8 mouse cellular contexts compared by ENCODE assay signal in the genomic region with DNA sequence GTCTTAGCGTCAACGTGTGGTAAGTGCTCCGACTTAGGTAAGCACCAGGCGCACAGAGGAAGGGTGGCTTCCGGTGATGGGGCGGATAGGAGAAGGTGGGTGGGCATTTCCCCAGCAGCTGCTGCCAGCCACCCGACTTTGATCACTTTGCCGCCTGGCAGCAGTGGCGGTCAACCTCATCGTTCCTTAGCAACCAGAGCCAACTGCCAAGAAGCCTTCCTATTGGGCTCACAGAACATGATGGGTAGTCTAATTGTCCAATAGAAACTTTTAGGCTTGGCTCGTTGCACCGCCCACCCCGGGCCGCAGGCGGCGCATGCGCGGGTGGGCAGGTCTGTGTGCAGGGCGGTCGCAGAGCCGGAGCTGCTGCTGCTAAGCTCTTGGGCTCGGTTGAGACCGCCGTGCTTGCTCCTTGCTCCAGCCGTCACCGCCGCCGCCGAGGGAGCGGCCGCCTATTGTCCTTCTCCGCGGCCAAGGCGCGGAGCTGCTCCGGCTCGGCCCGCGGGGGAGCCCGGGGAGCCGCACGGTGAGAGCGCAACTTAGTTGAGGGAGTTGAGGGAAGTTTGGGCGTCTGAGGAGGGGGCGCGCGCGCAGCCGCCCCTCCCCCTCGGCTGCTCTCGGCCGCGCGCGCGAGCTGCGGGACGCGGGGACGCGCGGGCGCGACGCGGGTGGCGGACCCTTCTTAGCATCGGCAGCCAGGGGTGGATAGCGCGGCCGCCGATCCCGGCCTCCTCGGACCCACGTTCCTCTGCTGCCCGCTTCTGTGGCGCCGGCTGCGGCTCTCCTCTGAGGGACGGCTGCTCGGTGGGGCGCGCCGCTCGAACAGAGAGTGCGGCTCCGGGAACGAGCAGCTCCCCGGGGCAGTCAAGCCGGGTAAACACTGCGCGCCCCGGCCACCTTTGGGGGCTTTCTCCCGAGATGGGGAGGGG. TPM values are rescaled to one million over a fixed set of nuclear protein-coding genes. Genes with fewer than 3 reads are reported as not detected.
DNase-seq lines count a peak whose midpoint lies in the region; ATAC-seq and TF ChIP-seq lines count a peak whose summit lies in the region.

A gene (plus strand): TSS at position 312 of the 929 bp plus-strand sequence.

- no peaks in the 10 kb centered on the region for H3K27me3 ChIP-seq in embryonic facial prominence, embryonic 14.5 days (replicated peaks; ENCODE audit: control insufficient read depth, insufficient read depth, low read length)
- H3K27me3 ChIP-seq in heart, adult 2 months (ENCODE audit: control insufficient read depth, insufficient read depth, low read length): no peaks in the 10 kb centered on the region
- no peaks in the 10 kb centered on the region for H3K27me3 ChIP-seq in limb, embryonic 13.5 days
- no peaks in the 10 kb centered on the region for H3K27me3 ChIP-seq in midbrain, embryonic 16.5 days (ENCODE audit: control insufficient read depth, insufficient read depth, low read depth, low read length)

- WGBS in embryonic facial prominence, embryonic 14.5 days: under 1% methylated on average over 38 of the region's 94 CpGs
- WGBS in heart, adult 2 months: under 1% methylated on average over 81 of the region's 94 CpGs
- under 1% methylated on average over 57 of the region's 94 CpGs for WGBS in limb, embryonic 13.5 days
- under 1% methylated on average over 62 of the region's 94 CpGs for WGBS in midbrain, embryonic 16.5 days

- TF ChIP-seq CTCF in heart, adult 2 months (IDR thresholded peaks at IDR 0.05): peak; percentile 71

- TF ChIP-seq EP300 in heart, adult 2 months (IDR thresholded peaks at IDR 0.05; ENCODE audit: insufficient read depth, low read depth, low read length): no peak

- peaks cover 1% of the 10 kb centered on the region; the same call in 1 of the 2 replicates for H3K79me2 ChIP-seq in heart, adult 2 months (replicated peaks; ENCODE audit: control insufficient read depth, insufficient read depth, low read length)

- DNase-seq in 3T3-L1 (ENCODE audit: low read depth, low spot score): peak; percentile 94
- DNase-seq in adrenal gland, postnatal 4 days (ENCODE audit: low spot score in 2 of 2): peak; percentile 85 to 92
- peak; percentile 98 for DNase-seq in embryonic facial prominence, embryonic 14.5 days (ENCODE audit: low spot score)
- peak; percentile 98 to 99 for DNase-seq in heart, adult 2 months
- DNase-seq in kidney, adult 8-10 months: peak; percentile 98 to 99
- DNase-seq in spleen, postnatal 10 days (ENCODE audit: low spot score in 2 of 2): peak; percentile 81 to 93

- H3K36me3 ChIP-seq in embryonic facial prominence, embryonic 14.5 days (ENCODE audit: control insufficient read depth, insufficient read depth, low read length): no peaks in the 10 kb centered on the region
- peaks cover 13% of the 10 kb centered on the region for H3K36me3 ChIP-seq in heart, adult 2 months (ENCODE audit: control insufficient read depth, insufficient read depth, low read length)
- no peaks in the 10 kb centered on the region for H3K36me3 ChIP-seq in limb, embryonic 13.5 days
- H3K36me3 ChIP-seq in midbrain, embryonic 16.5 days (ENCODE audit: control insufficient read depth, insufficient read depth, low read length): no peaks in the 10 kb centered on the region

- ATAC-seq in embryonic facial prominence, embryonic 14.5 days (ENCODE audit: low read depth): peak; percentile 100
- ATAC-seq in limb, embryonic 13.5 days (ENCODE audit: low FRiP score, low read depth): peak; percentile 100
- peak; percentile 100 for ATAC-seq in midbrain, embryonic 16.5 days

- H3K9me3 ChIP-seq in embryonic facial prominence, embryonic 14.5 days (ENCODE audit: control insufficient read depth, low read length): no peaks in the 10 kb centered on the region
- H3K9me3 ChIP-seq in limb, embryonic 13.5 days: no peaks in the 10 kb centered on the region
- H3K9me3 ChIP-seq in midbrain, embryonic 16.5 days (replicated peaks; ENCODE audit: control insufficient read depth, low read length, poor library complexity, severe bottlenecking): no peaks in the 10 kb centered on the region

- peak within 1 kb of the TSS; percentile 93 for H3K9ac ChIP-seq in embryonic facial prominence, embryonic 14.5 days (ENCODE audit: low read depth, low read length)
- H3K9ac ChIP-seq in heart, adult 2 months (ENCODE audit: low read depth, low read length): peak within 1 kb of the TSS; percentile 95
- H3K9ac ChIP-seq in limb, embryonic 13.5 days: peak within 1 kb of the TSS; percentile 90
- peak within 1 kb of the TSS; percentile 85 for H3K9ac ChIP-seq in midbrain, embryonic 16.5 days (ENCODE audit: low read depth, low read length)

- H3K27ac ChIP-seq in embryonic facial prominence, embryonic 14.5 days (replicated peaks; ENCODE audit: low read depth, low read length): peak within 1 kb of the TSS; percentile 99
- H3K27ac ChIP-seq in heart, adult 2 months: peak within 1 kb of the TSS; percentile 92
- peak within 1 kb of the TSS; percentile 98 for H3K27ac ChIP-seq in limb, embryonic 13.5 days
- H3K27ac ChIP-seq in midbrain, embryonic 16.5 days (ENCODE audit: low read length): peak within 1 kb of the TSS; percentile 92

- TF ChIP-seq POLR2A in heart, adult 2 months (IDR thresholded peaks at IDR 0.05; ENCODE audit: insufficient read depth, low read depth, low read length): peak; percentile 87

- peak within 1 kb of the TSS; percentile 83 for H3K4me2 ChIP-seq in embryonic facial prominence, embryonic 14.5 days (ENCODE audit: low read depth, low read length)
- H3K4me2 ChIP-seq in limb, embryonic 13.5 days (replicated peaks): peak within 1 kb of the TSS; percentile 80
- peak within 1 kb of the TSS; percentile 68 for H3K4me2 ChIP-seq in midbrain, embryonic 16.5 days (ENCODE audit: low read length)

- H3K4me1 ChIP-seq in embryonic facial prominence, embryonic 14.5 days (ENCODE audit: control insufficient read depth, insufficient read depth, low read length): peaks cover 9% of the 10 kb centered on the region
- peaks cover 2% of the 10 kb centered on the region; the same call in 1 of the 2 replicates for H3K4me1 ChIP-seq in heart, adult 2 months (ENCODE audit: control insufficient read depth, insufficient read depth, low read length)
- H3K4me1 ChIP-seq in limb, embryonic 13.5 days: peaks cover 16% of the 10 kb centered on the region
- peaks cover 8% of the 10 kb centered on the region for H3K4me1 ChIP-seq in midbrain, embryonic 16.5 days (ENCODE audit: control insufficient read depth, insufficient read depth, low read length)

- intact Hi-C loops in heart, adult 2 months (cut with DNase I): loop anchor here (2.0 to 5.0 kb wide), 2 partner anchors 52 to 103 kb away; no protein-coding TSS in a partner anchor

- peak within 1 kb of the TSS; percentile 90 for H3K4me3 ChIP-seq in embryonic facial prominence, embryonic 14.5 days (ENCODE audit: low read depth, low read length)
- peak within 1 kb of the TSS; percentile 71 for H3K4me3 ChIP-seq in heart, adult 2 months
- peak within 1 kb of the TSS; percentile 81 for H3K4me3 ChIP-seq in limb, embryonic 13.5 days
- peak within 1 kb of the TSS; percentile 94 for H3K4me3 ChIP-seq in midbrain, embryonic 16.5 days (ENCODE audit: low read depth, low read length)

RNA-seq across cellular contexts. Expression of the gene that starts here (rescaled TPM):
- 10 to 100 TPM; 63.3 to 63.5 TPM for total RNA-seq in adrenal gland, postnatal 4 days (2021)
- polyA plus RNA-seq in embryonic facial prominence, embryonic 14.5 days (2014; fragmentation: Nextera tagmentation; extraction: Ambion mirVana): 51.3 and 57.3 TPM in 2 replicates
- total RNA-seq in heart, adult 2 months (2021): 10 to 100 TPM; 64.1 to 72.0 TPM
- 16.8 and 20.0 TPM in 2 replicates for polyA plus RNA-seq in heart, adult 2 months (2012; rRNA removed)
- polyA plus RNA-seq in limb, embryonic 13.5 days (2015; fragmentation: Nextera tagmentation; extraction: Ambion mirVana): 39.6 and 41.8 TPM in 2 replicates
- 10.7 and 13.1 TPM in 2 replicates for polyA plus RNA-seq in midbrain, embryonic 16.5 days (2015; fragmentation: Nextera tagmentation; extraction: Ambion mirVana)

Comparison
In these comparisons a context has a peak if more than half of its experiments do, and no peak if none do; other contexts are left out.
1. Peak in every context shown above with its lines: DNase-seq, ATAC-seq, H3K4me3 ChIP-seq and H3K27ac ChIP-seq.